Mouse (Mus musculus) right cerebral cortex, adult 18-20 months (tissue): Measurements from ENCODE around the gene Smyd3.

Experiments
- DNase-seq: peaks from one replicate; pipeline ENCODE4 v3.0.0; 2022; ENCODE audit warnings: mixed read lengths

Gene Smyd3

DNA sequence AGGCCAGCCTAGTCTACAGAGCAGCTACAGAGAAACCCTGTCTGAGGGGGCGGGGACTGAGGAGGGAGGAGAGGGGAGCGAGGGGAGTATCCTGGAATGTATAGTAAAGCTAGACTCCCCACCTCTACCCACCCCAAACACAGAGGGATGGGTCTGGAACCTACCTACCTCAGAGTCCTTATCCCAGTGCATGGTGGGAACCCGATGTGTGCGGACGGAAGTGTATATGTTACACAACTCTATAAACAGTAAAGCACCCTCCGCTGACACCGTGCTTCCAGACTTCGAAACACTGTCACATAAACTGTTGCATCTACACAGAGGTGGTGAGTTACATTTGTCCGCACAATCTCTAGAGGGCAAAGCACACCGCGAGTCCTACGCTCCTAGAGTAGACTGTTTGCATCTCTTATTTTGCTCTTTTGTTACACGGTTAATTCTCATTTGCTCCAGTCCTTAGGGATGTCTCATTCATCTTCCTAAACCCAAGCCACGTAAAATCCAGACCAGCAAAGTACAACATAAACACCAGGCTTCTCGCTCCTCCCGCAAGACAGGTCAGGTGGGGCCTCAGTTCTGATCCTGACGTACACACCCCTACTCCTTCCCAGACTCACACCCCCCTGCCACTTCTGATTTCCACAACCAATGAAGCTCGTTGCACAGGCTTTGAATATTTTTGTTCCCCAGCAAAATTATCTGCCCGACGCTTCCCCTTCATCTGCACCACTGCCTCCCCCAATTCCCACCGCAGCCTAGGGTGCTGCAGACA is 714 bp downstream of the Smyd3 start:
- DNase-seq = no peak

DNA sequence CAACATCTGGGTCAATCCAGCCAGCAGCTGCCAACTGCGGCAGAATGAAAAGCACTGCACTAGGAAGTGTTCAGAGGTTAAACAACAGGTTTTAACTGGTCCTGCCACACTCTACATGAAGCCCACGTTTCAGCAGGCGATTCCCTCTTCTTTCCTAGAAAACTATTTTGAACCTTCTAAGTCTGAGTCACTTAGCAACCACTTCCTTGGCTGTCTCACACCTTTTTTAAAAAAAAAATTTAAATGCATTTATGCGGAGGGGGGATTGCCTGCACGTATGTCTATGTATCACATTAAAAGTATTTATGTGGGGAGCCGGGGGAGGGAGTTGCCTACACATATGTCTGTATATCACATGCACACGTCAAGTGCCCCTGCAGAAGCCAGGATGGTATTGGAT is 5.9 kb downstream of the Smyd3 start:
- DNase-seq = peak; percentile 39

DNA sequence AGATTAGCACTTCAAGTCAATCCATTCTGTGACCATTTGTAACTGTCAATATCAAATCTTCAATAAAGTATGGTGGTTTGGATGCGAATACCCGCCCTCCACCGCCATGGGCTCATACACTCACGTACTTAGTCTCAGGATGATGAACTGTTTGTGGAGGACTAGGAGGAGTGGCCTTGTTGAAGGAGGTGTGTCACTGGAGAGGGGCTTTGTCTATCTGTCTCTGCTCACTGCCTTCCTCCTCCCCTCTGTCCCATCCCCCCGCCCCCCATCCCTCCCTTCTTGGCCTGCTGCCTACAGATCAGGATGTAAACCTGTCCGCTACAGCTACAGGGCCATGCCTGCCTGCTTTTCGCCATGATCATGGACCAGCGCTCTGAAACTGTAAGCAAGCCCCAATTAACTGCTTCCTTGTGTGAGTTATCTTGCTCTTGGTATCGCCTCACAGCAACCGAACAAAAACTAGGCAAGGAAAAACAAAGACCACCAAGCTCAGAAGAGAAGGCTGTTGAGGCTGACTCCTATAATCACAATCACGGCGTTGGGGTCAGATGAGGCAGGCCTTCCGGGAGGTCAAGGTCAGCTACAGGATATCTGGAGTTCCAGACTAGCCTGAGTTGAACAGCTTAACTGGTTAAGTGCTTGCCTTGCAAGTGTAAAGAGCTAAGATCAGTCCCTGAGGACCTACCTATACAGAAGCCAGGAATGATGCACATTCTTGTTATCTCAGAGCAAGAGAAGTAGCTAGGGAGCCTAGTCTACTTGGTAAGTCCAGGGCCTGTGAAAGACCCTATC is 7.1 kb downstream of the Smyd3 start:
- no peak for DNase-seq

DNA sequence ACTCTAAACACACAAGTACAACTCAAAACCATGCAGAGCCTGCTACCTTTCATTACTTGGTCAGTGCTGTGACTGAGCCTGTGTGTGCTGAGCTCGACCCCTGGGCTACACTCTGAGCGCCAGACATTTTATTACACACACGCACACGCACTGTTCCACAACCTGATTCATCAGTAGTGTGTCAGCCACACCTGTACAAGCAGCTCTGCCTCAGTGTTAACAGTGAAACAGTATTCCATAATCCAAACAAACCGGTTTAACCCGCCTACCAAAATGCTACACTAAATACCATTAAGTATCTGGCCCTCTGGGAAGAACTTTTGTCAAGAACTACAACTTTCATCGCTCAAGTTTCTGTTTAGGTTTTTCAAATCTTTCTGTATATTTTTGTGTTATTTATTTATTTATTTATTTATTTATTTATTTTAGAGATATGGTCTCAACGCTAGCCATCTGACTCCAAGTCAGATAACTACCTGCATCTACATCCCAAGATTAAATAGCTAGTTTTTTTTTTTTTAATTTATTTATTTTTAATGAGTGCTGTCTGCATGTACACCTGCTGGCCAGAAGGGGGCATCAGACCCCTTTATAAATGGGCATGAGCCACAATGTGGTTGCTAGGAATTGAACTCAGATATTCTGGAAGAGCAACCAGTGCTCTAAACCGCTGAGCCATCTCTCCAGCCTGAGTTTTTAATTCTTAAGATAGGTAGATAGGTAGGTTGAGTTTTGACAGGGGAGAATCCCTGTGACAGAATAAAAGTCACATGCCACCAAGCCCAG is 11.1 kb downstream of the Smyd3 start:
- DNase-seq = peak; percentile 22

DNA sequence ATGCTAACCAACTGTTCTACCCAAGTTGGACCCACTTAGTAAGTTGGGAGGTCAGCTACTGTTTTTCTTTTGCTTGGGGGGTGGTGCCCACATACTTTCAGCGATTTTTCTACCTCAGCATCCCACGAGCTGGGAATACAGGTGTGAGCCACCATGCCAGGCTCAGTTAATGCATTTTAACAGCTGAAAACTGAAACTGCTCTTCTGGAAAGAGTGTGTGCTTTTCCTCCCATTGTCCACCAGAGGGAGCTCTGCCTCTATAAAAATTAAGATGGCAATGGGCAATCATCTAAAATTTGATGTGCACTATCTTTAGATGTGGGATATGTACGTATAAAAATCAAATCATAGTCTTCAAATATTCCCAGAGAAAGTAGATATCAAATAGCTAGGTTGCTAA is 15.3 kb downstream of the Smyd3 start:
- DNase-seq = no peak

DNA sequence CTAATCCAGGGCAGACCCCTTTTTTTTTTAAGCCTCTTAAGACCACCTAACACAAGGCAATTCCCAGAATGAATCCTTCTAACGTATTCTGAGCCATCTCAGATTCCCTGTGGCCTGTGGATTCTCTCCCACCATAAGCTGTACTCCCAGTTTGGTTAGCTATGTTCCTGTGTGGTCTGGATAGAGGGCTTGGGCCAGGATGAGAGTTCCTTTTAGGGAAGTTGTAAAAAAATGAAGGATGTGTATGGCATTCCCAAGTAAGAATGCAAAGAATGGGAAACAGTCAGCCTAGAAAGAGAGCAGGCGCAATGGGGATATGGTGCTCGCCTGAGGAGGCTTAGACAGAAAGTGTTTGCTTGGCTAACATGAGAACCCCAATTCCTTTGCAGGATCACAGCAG is 18.6 kb downstream of the Smyd3 start:
- no peak for DNase-seq

DNA sequence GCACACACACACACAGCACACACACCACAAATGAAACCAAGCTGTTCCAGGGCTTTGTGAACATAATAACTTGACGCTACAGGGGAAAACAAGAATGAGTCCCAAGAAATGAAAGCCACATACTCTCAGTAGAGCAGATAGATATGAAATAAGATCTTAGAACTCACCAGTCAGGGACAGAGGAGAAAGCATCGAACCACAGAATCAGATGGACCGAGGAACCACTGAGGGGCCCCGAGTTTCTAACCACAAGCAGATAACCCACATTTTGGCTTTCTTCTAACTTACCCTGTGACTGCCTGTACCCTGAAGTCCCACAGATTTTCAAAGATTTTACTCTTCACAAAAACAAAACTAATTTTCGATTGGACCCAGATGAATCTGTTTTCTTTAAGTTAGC is 24.9 kb downstream of the Smyd3 start:
- DNase-seq = no peak

DNA sequence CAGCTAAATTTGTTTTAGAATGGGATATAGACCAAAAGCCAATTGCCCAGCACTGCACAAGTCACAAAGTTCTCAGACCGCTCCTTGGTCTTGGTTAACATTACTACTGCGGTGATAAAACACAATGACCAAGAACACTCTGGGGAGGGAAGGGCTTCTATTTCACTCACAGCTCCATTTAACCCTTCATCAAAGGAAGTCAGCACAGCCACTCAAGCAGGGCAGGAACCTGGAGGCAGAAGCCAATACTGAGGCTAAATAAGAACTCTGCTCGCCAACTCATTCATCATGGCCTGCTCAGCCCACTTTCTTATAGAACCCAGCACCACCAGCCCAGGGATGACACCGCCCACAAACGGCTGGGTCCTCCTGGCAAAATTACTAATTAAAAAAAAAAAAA is 29.3 kb downstream of the Smyd3 start:
- DNase-seq = no peak

DNA sequence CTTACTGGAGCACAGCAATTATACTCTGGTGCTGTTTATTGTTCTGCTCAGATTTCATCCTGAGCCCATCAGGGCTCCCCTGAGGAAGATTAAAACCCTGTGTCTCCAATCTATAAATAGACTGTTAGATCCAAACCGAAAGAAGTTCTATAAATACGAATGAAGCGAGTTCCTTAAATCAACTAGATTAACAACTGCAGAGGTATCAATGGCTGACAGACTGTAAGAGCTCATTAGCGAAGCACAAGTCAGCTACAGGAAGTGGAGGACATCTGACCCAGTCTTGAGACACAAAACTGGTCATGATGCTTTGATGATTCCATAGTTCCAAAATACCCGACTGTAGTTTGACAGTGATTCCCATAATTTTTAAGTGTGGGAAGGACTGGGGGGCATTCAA is 29.9 kb downstream of the Smyd3 start:
- no peak for DNase-seq

DNA sequence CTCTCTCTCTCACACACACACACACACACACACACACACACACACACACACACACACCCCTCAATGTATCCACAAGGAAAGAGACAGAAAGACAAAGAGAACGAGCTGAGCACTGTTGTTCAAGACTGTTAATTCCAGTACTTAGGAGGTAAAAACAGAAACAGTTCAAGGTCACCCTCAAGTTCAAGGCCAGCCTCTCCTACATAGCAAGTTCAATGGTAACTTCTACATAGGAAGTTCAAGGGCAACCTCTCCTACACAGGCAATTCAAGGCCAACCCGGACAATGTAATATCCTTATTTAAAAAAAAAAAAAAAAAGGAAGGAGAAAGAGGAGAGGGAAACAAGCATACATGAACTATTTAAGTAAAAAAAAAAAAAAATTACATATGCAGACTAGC is 30.6 kb downstream of the Smyd3 start:
- DNase-seq = no peak

DNA sequence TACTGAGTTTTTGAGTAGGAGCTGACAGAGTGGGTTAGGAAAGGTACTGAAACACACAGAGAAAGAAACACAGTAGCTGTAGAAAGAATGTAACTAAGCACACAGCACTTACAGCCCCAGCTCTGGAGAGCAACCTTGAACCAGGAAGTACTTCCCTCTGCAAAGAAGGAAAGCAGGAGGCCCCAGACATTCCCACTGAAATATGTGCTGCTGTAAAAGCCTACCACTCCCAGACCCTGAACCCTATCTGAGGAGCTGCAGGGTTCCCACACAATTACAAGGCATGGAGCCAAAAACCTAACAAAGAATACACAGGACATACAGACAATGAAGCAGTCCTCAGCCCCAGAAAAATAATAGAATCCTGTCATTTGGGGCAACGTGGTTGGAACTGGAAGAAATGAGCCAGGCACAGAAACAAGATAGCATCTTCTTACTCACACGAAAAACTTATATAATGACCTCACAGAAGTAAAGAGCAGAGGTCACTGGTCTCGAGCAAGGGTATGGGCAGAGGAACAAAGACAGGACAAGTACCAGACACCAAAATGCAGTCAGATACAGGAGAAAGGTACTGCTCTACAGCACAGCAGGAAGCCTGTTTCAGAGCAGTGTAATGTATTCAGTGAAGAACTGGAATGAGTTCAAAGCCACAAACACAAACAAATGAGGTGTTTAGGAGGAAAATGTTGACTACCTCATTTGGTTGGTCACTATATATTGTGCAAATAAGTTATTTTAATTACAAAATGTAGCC is 31.9 kb downstream of the Smyd3 start:
- no peak for DNase-seq

DNA sequence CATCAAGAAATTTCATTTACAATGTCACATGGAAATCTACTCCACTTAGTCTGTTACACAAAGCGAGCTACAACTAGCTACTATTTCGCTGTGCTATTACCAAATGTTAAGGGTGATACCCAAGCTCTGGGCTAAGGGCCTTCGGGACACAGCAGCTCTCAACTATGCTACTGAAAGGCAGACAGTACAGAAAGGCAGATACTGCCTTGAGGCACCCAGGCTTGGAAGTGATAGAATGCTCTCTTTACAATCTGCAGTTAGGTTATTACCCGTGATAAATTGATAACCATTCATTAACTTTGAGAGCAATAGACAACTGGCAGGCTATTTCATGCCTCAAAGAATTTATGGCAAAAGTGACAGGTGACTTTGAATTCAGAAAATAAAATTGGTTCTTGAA is 37.0 kb downstream of the Smyd3 start:
- DNase-seq = no peak

DNA sequence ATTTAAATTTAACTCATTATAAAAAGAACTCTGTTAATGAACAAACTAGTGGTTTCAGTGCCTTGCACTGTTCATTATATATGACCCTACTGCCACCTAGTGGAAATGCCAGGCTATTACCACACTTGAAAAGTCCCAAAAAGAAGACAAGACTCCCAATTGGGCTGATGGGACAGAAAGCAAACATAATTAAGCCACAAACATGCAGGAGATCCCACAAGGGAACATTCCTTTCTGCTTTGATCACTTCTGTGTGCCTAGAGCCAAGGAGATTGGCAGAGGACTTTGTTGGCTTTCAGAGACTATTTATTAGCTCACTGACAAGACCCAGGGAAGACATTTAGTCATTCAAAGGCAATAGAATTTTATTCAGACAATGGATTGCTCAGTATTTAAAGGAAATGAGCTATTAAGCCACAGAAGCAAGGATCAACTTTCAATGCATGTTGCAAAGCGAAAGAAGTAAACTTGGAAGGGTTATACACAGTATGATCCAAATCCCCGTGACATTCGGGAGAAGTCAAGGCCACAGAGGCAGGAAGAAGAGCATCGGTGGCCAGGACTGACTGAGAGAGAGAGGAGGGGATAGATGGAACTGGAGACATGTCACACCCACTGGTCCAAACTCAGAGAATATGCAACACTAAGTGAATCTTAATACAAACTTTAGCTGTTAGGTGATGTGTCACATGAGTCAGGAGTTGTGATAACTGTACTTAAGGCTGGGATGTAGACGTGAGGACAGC is 40.5 kb downstream of the Smyd3 start:
- peak; percentile 46 for DNase-seq

DNA sequence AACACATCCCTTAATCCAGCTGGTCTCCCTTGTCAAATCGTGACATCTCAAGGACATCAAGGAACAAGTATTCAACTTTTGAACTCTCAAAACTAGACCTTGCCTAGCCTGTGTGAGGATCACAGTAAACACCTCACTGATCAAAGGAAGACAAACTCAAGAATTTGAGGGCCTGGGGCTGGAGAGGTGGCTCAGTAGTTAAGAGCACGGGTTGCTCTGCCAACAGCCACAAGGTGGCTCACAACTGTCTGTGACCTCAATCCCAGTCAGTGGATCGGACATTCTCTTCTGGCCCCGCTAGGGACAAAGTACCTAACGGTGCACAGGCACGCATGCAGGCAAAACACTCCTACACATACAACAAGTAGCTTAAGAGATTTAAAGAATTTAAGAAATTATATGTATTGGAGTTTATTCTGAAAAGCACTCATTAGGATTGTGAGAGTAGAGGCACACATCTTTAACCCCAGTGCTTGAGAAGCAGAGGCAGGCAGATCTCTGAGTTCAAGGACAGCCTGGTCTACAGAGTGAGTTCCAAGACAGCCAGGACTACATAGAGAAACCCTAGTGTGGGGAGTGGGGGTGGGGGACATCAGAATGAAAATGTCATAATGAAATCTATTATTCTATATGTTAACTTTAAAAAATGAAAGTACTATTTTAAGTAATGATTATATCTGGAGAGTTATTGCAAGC is 41.2 kb downstream of the Smyd3 start:
- DNase-seq = no peak

DNA sequence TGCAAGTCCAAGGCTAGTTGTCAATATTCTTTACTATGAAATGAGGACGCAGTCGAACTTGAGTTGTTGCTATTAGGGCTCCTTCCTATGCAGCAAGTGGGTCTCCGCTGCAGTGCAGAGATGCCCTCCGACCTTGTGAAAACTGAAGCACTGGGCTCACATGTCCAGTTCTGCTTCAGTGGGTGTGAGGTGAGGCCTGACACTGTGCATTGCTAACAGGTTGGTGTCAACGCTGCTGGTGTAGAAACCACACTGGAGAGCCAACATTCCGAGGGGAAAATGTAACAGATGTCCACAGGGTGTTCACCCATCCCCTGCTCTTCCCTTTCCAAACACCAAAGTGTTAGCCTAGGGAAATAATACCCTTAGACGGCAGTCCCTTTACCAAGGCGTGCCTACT is 43.1 kb downstream of the Smyd3 start:
- no peak for DNase-seq

DNA sequence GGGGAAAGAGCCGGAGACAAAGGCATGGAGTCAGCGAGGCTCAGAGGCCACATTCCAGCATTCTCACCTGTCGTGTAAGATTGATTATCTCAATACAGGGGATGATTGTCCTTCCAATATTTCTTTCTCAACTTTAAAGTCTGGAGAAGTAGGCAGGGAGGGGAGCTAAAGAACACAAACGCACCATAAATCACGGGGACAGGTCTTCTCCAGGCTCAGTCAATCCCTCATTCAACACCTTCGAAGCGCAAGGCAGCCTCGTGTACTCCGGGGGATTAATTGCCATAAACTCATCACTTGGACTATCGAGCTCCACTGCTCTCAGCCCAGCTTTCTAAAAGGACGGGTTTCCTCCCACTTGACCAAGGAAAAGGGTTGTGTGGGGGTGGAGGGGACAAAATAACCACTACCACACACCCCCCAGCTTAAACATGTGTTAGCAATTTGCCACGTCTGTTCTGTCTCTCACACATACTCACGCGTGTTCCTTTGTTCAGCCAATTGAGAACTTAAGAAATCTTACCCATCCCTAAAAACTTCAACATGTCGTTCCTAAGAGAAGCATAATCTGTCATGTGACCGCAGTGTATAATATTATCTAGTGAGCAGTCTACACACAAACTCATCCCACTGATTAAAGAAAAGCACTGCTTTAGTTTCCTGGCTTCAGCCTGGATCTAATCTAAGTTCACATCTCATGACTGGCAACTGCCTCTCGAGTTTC is 43.8 kb downstream of the Smyd3 start:
- no peak for DNase-seq

DNA sequence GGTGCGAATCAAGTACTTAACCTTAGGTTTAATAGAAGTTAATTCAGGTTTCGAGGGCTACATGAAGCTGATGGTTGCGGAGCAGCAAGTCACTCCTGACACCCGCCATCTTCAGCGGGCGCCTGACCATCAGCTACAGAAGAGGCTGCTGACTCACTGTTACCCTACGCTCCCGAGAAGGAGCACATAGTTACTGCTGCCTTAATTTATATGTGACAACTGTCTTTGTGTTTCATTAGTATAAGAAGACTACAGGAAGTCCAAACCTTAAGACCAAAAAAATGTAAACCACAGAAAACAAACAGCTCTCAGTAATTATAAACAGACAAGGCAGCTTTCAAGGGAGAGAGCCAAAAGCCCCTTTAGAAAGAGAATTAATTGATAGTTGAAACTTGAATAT is 49.9 kb downstream of the Smyd3 start:
- DNase-seq = no peak

DNA sequence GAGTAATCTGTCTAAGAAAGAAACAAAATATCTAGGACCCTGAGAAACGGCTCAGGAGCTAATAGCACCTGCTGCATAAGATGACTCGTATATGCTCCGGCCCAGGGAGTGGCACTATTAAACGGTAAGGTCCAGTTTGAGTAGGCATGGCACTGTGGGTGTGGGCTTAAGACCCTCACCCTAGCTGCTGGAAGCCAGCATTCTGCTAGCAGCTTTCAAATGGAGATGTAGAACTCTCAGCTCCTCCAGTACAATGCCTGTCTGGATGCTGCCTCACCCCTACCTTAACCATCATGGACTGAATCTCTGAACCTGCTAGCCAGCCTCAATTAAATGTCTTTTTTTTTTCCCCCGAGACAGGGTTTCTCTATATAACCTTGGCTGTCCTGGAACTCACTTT is 55.5 kb downstream of the Smyd3 start:
- no peak for DNase-seq

DNA sequence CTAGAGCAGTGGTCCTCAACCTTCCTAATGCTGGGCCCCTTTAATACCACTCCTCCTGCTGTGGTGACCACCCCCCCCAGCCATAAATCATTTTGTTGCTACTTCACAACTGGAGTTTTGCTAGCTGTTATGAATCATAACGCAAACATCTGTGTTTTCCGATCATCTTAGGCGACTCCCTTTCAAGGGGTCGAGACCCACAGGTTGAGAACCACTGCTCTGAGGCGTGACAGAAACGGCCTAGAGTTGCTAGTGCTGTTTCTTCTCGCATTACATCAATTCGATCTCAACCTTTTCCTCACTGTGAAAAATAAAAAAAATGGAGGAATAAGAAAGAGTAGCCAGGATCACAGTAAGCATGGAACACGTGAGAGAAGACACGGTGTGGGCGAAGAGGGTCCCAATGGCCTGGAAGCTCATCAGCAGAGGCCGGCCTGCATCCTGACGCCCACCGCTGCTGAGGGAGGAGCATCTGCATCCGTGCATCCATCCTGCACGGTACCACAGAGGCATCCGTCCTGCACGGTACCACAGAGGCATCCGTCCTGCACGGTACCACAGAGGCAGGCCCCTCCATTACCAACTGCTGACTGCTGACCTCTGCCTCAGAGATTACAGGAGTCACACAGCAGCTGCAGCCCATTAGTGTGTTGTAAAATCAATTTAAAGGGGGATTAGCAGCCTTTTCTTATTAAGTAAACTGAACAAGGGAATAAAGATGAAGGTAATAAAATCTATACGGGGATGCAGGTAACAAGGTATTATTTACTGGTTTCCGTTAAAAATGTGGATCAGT is 56.6 kb downstream of the Smyd3 start:
- no peak for DNase-seq

DNA sequence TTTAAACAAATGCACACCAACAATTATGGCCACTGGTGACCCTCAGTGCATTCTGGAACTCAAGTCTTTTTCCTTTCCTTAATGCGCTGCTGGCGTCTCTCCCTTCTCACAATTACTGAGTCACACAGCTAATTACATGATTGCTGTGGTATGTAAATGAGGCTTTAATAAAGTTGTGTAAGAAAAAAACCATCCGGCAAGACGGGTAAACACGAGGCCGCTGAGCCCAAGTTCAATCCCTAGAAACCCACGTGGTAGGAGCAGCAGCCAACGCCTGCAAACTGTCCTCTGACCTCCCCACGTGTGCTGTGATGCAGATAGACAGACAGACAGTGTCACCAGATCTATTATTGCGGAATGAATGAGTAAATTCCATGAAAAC is 58.9 kb downstream of the Smyd3 start:
- DNase-seq = no peak
